Mouse (Mus musculus): ENCODE results near the gene Mcam. TPM values are rescaled to one million over a fixed set of nuclear protein-coding genes. Genes with fewer than 3 reads are reported as not detected.

The Mcam gene
- polyA plus RNA-seq, 1 experiment from 2014 or later: 9.6 TPM

Other genes starting within 250 kb of the Mcam start
- 2.9 and 6.4 TPM in 2 replicates for gene Thy1, start 91.1 kb upstream of the Mcam start, polyA plus RNA-seq (2015; fragmentation: Nextera tagmentation; extraction: Ambion mirVana)
- gene Usp2, start 67.4 kb upstream of the Mcam start, polyA plus RNA-seq (2015; fragmentation: Nextera tagmentation; extraction: Ambion mirVana): 6.7 and 9.7 TPM in 2 replicates
- 0.15 and 0.16 TPM in 2 replicates for gene Mfrp, start 32.7 kb upstream of the Mcam start, polyA plus RNA-seq (2015; fragmentation: Nextera tagmentation; extraction: Ambion mirVana)
- 4.6 and 5.5 TPM in 2 replicates for gene C1qtnf5, start 27.2 kb upstream of the Mcam start, polyA plus RNA-seq (2015; fragmentation: Nextera tagmentation; extraction: Ambion mirVana)
- gene Gm49380, start 21.0 kb upstream of the Mcam start, polyA plus RNA-seq (2015; fragmentation: Nextera tagmentation; extraction: Ambion mirVana): 0.10 and 0.15 TPM in 2 replicates
- gene Rnf26, start 21.0 kb upstream of the Mcam start, polyA plus RNA-seq (2015; fragmentation: Nextera tagmentation; extraction: Ambion mirVana): 25.6 and 26.0 TPM in 2 replicates
- gene Cbl, start 99.6 kb downstream of the Mcam start, polyA plus RNA-seq (2015; fragmentation: Nextera tagmentation; extraction: Ambion mirVana): 21.7 and 26.5 TPM in 2 replicates
- 1.5 TPM in 1 of 2 replicates, not detected in the other for gene Ccdc153, start 106.2 kb downstream of the Mcam start, polyA plus RNA-seq (2015; fragmentation: Nextera tagmentation; extraction: Ambion mirVana)
- 0.72 and 0.82 TPM in 2 replicates for gene Pdzd3, start 117.0 kb downstream of the Mcam start, polyA plus RNA-seq (2015; fragmentation: Nextera tagmentation; extraction: Ambion mirVana)
- 5.1 and 6.1 TPM in 2 replicates for gene Nlrx1, start 134.1 kb downstream of the Mcam start, polyA plus RNA-seq (2015; fragmentation: Nextera tagmentation; extraction: Ambion mirVana)
- gene Abcg4, start 154.1 kb downstream of the Mcam start, polyA plus RNA-seq (2015; fragmentation: Nextera tagmentation; extraction: Ambion mirVana): 29.7 and 33.9 TPM in 2 replicates
- gene Hinfp, start 171.2 kb downstream of the Mcam start, polyA plus RNA-seq (2015; fragmentation: Nextera tagmentation; extraction: Ambion mirVana): 28.7 and 30.0 TPM in 2 replicates
- gene C2cd2l, start 185.8 kb downstream of the Mcam start, polyA plus RNA-seq (2015; fragmentation: Nextera tagmentation; extraction: Ambion mirVana): 22.3 and 24.8 TPM in 2 replicates
- gene Dpagt1, start 191.6 kb downstream of the Mcam start, polyA plus RNA-seq (2015; fragmentation: Nextera tagmentation; extraction: Ambion mirVana): 36.1 and 39.6 TPM in 2 replicates
- gene H2afx, start 200.2 kb downstream of the Mcam start, polyA plus RNA-seq (2015; fragmentation: Nextera tagmentation; extraction: Ambion mirVana): 112 and 124 TPM in 2 replicates
- gene Hmbs, start 209.8 kb downstream of the Mcam start, polyA plus RNA-seq (2015; fragmentation: Nextera tagmentation; extraction: Ambion mirVana): 54.7 and 56.2 TPM in 2 replicates
- 40.6 and 45.6 TPM in 2 replicates for gene Vps11, start 227.2 kb downstream of the Mcam start, polyA plus RNA-seq (2015; fragmentation: Nextera tagmentation; extraction: Ambion mirVana)
- 26.8 and 28.2 TPM in 2 replicates for gene Hyou1, start 245.0 kb downstream of the Mcam start, polyA plus RNA-seq (2015; fragmentation: Nextera tagmentation; extraction: Ambion mirVana)

Measured in midbrain, embryonic 16.5 days (tissue).